Mouse (Mus musculus) embryonic facial prominence, embryonic 13.5 days (tissue): ENCODE data around the gene Atp5d. TPM values are rescaled to one million over a fixed set of nuclear protein-coding genes. Genes with fewer than 3 reads are reported as not detected.

Source experiments
- ATAC-seq: fragments of 200-750 bp; cut with Nextera tagmentation; 2 replicates; pipeline ENCODE4 v1.8.0; 2017; ENCODE audit warnings: low read depth; ENCODE audit not compliant: insufficient number of reproducible peaks, insufficient read depth, low FRiP score, low TSS enrichment
- H3K27ac ChIP-seq: fragments of 300-500 bp; sonication (generic); 2 replicates; pipeline ENCODE4 v1.5.1; 2015; ENCODE audit warnings: moderate library complexity, mild to moderate bottlenecking, inconsistent platforms
- H3K27me3 ChIP-seq: fragments of 300-500 bp; sonication (generic); 2 replicates; pipeline ENCODE4 v1.6.1; 2015; ENCODE audit warnings: mild to moderate bottlenecking, inconsistent platforms
- H3K36me3 ChIP-seq: fragments of 300-500 bp; sonication (generic); 2 replicates; pipeline ENCODE4 v1.6.1; 2015; ENCODE audit warnings: mild to moderate bottlenecking, inconsistent platforms
- H3K4me1 ChIP-seq: fragments of 300-500 bp; sonication (generic); 2 replicates; pipeline ENCODE4 v1.6.1; 2015; ENCODE audit warnings: inconsistent platforms
- H3K4me2 ChIP-seq: fragments of 300-500 bp; sonication (generic); 2 replicates; pipeline ENCODE4 v1.6.1; 2015; ENCODE audit warnings: moderate library complexity, mild to moderate bottlenecking, inconsistent platforms
- H3K4me3 ChIP-seq: fragments of 300-500 bp; sonication (generic); 2 replicates; pipeline ENCODE4 v1.5.1; 2015; ENCODE audit warnings: mild to moderate bottlenecking, inconsistent platforms
- H3K9ac ChIP-seq: fragments of 300-500 bp; sonication (generic); 2 replicates; pipeline ENCODE4 v1.6.1; 2015; ENCODE audit warnings: mild to moderate bottlenecking, inconsistent platforms
- H3K9me3 ChIP-seq: fragments of 300-500 bp; sonication (generic); 2 replicates; pipeline ENCODE4 v1.6.1; 2016; ENCODE audit warnings: inconsistent platforms
- WGBS: fragments of 180-500 bp; shearing (Covaris S2); methylation state at CpG from one replicate; pipeline ENCODE4 v1.1.7; 2015; ENCODE audit warnings: mixed read lengths; 5-methylcytosine and 5-hydroxymethylcytosine counted together
- polyA plus RNA-seq: library from polyadenylated mRNA; unstranded; fragments of >200 nt; fragmentation: Nextera tagmentation; extraction: Ambion mirVana; gene quantifications from 2 replicates; pipeline ENCODE4 v1.2.1, GENCODE M21; 2015

Gene Atp5d
- polyA plus RNA-seq, 1 experiment from 2014 or later: 491 TPM

DNA sequence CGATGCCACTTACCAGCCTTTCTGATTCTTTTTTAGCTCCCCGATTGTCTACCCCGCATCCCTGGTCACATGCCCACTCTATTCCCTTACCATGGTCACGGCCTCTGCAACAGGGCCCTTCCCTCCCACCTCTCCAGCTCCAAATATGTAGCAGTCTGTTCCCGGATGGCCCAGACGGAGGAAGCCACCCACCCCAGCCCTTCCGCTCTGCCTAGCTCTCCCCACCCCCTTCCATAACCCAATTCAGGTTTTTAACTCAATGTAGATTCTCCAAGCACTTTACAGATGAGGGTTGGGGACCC, 18.3 kb downstream of the Atp5d start:
- peaks cover 93% of the 10 kb centered on the region for H3K4me1 ChIP-seq
- peak overlapping the region; percentile 16; the same call in 1 of the 2 replicates for H3K4me2 ChIP-seq
- H3K27me3 ChIP-seq: no peaks in the 10 kb centered on the region
- no peak overlapping the region for H3K4me3 ChIP-seq
- ATAC-seq: no peak
- H3K27ac ChIP-seq: peak overlapping the region; percentile 35
- H3K9ac ChIP-seq: 0 out of 2 replicates have a peak overlapping the region, but pooled peaks have one; percentile 51
- H3K36me3 ChIP-seq: peaks cover 60% of the 10 kb centered on the region
- H3K9me3 ChIP-seq: no peaks in the 10 kb centered on the region
- WGBS: 53% methylated on average over 7 of the region's 7 CpGs

- Histone ChIP-seq H3K36me3 (peaks cover 53% of the 10 kb centered on the region), H3K27ac (peak overlapping the region; percentile 35), H3K4me2 (peak overlapping the region; percentile 16; the same call in 1 of the 2 replicates), H3K27me3 (no peaks in the 10 kb centered on the region), H3K4me3 (no peak overlapping the region), H3K9ac (peak overlapping the region; percentile 51; the same call in 1 of the 2 replicates), H3K4me1 (peaks cover 93% of the 10 kb centered on the region), H3K9me3 (no peaks in the 10 kb centered on the region)
- WGBS: 59% methylated on average over 15 of the region's 15 CpGs
- no peak for ATAC-seq
Observed at GRCm38 (mm10) chr10:80157141-80157929, 18.9 kb downstream of the Atp5d start.

DNA sequence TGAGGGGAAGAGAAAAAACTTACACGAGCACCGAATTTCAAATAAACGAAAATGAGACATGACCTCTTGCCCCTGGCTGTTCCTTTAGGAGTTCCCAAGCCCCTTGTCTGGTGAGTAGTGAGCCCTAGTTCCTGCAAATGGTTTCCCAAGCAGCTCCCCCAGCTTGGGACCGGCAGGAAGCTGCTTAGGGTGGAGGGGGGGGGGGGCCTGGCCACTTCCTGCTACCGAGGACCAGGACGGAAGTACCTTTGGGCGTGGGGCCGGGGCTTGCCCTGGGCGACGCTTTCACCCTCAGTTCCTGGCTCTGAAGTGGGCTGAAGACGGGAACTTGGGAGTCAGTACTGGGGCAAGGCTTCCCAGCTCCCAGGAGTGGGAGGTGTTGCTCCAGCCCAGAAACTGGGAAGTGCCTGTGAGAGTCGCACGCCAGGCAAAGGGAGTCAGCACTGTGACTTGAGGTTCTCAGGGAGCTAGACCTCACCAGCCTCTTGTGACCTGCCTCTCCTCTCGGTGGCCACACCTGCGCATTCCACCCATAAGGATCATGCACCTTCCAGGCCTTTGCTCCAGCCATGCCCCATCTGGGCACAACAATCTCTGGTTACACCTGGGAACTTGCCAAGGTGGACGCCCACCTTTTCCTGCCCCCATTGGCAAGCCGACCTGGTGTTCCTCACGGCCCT, 20.0 kb downstream of the Atp5d start:
- Histone ChIP-seq H3K36me3 (peaks cover 42% of the 10 kb centered on the region), H3K27ac (peak overlapping the region; percentile 95), H3K4me1 (peaks cover 91% of the 10 kb centered on the region), H3K9ac (peak overlapping the region; percentile 22; the same call in 1 of the 2 replicates), H3K9me3 (no peaks in the 10 kb centered on the region), H3K27me3 (no peaks in the 10 kb centered on the region), H3K4me3 (peak overlapping the region; percentile 47; the same call in 1 of the 2 replicates), H3K4me2 (peak overlapping the region; percentile 76)
- no peak for ATAC-seq
- WGBS: 12% methylated on average over 18 of the region's 18 CpGs

DNA sequence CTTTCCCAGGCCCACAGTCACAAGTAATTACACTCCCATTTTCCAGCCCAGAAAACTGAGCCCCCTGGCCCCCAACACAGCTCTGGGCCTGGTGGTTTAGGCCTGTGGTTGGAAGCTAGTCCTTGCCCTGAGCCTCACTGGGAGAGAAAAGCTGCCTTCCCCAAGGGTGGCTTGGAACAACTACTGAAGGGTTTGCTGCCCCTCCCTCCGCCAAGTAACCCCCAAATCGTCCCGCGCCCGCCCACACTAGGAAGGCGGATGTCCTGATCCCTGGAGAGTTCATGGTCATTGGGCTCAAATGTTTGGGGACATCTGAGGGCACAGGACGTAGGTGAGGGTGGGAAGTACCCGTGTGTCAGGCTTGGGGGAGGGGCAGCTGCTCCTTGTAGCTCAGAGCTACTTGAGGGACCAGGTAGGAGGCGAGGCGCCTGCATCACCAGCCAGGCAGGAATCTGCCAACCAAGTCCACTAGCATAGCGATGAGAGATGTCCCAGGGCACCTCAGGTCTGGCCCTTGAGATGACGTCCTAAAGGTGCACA, 20.7 kb downstream of the Atp5d start:
- Histone ChIP-seq H3K4me3 (peak overlapping the region; percentile 47), H3K27me3 (no peaks in the 10 kb centered on the region), H3K9ac (peak overlapping the region; percentile 58; the same call in 1 of the 2 replicates), H3K27ac (peak overlapping the region; percentile 95), H3K4me1 (peaks cover 90% of the 10 kb centered on the region), H3K36me3 (peaks cover 36% of the 10 kb centered on the region), H3K9me3 (no peaks in the 10 kb centered on the region), H3K4me2 (peak overlapping the region; percentile 76)
- 7% methylated on average over 12 of the region's 12 CpGs for WGBS
- no peak; the same call in 1 of the 2 replicates for ATAC-seq

- peak; percentile 72 for ATAC-seq
- Histone ChIP-seq H3K27me3 (no peaks in the 10 kb centered on the region), H3K4me1 (peaks cover 90% of the 10 kb centered on the region), H3K27ac (peak overlapping the region; percentile 95), H3K4me2 (peak overlapping the region; percentile 76), H3K9ac (peak overlapping the region; percentile 59), H3K4me3 (peak overlapping the region; percentile 47), H3K9me3 (no peaks in the 10 kb centered on the region), H3K36me3 (peaks cover 29% of the 10 kb centered on the region)
- under 1% methylated on average over 55 of the region's 55 CpGs for WGBS
Observed at GRCm38 (mm10) chr10:80159561-80160454, 21.4 kb downstream of the Atp5d start.

GRCm38 (mm10) chr10:80160455-80161371, 22.3 kb downstream of the Atp5d start:
- WGBS: under 1% methylated on average over 33 of the region's 33 CpGs
- H3K36me3 ChIP-seq: peaks cover 20% of the 10 kb centered on the region
- peak overlapping the region; percentile 95 for H3K27ac ChIP-seq
- H3K27me3 ChIP-seq: no peaks in the 10 kb centered on the region
- peak overlapping the region; percentile 76 for H3K4me2 ChIP-seq
- no peak for ATAC-seq
- H3K4me1 ChIP-seq: peaks cover 90% of the 10 kb centered on the region
- H3K9me3 ChIP-seq: no peaks in the 10 kb centered on the region
- peak overlapping the region; percentile 59 for H3K9ac ChIP-seq
- peak overlapping the region; percentile 47 for H3K4me3 ChIP-seq

DNA sequence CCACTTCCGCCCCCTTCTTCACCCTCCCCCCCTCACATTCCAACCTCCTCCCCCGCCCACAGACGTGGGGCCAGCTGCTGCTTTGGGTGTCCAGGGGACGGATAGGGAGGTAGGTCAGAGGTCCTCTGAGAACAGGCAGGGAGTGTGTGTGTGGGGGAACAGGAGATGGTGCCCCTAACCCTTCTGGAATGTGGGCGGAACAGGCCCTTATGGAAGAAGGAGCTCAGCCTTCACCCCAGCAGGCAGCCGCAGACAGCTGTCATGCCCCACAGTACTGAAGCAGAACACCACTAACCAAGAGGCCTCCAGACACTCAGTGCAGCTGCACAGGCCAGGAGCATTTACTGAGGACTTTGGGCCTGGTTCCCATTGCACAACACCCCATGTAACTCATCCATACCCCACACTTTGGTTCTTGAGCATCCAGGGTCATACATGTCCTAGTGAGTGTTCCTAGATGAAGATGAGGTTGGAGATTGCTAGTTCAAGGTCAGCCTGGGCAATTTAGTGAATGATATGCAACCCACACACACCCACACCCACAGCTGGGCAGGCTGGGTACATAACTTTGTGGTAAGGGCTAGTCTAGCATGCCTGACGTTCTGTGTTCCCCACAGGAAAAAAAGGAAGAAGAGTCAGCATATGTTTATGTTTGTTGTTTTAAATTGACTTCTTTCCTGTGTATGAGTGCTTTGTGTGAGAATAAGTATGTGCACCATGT, 23.2 kb downstream of the Atp5d start:
- Histone ChIP-seq H3K4me3 (peak overlapping the region; percentile 47), H3K4me1 (peaks cover 88% of the 10 kb centered on the region), H3K4me2 (peak overlapping the region; percentile 76), H3K36me3 (peaks cover 10% of the 10 kb centered on the region), H3K27ac (peak overlapping the region; percentile 95), H3K9ac (peak overlapping the region; percentile 59), H3K27me3 (no peaks in the 10 kb centered on the region), H3K9me3 (no peaks in the 10 kb centered on the region)
- WGBS: 6% methylated on average over 6 of the region's 7 CpGs
- no peak for ATAC-seq

DNA sequence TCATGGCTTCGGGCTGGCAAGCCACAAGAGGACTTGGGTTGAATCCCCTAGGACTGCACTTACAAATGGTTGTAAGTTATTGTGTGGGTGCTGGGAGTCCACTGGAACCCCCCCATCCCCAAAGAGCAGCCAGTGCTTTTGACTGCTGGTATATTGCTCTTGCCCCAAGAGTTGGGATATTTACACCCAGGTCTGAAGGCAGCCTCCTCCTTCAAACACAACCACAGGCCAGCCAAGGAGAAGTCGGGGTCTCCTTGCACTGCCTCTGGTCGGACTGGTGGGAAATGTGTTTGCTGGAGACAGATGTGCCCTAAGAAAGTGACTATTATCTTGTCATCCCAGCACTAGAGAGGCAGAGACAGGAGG, 23.8 kb downstream of the Atp5d start:
- Histone ChIP-seq H3K4me1 (peaks cover 87% of the 10 kb centered on the region), H3K36me3 (peaks cover 4% of the 10 kb centered on the region), H3K4me2 (peak overlapping the region; percentile 9; the same call in 1 of the 2 replicates), H3K27ac (peak overlapping the region; percentile 95), H3K27me3 (no peaks in the 10 kb centered on the region), H3K9ac (no peak overlapping the region), H3K9me3 (no peaks in the 10 kb centered on the region), H3K4me3 (0 out of 2 replicates have a peak overlapping the region, but pooled peaks have one; percentile 47)
- 69% methylated on average over 3 of the region's 3 CpGs for WGBS
- ATAC-seq: no peak

GRCm38 (mm10) chr10:80162716-80163299, 24.4 kb downstream of the Atp5d start:
- Histone ChIP-seq H3K4me2 (no peak overlapping the region), H3K9me3 (no peaks in the 10 kb centered on the region), H3K9ac (0 out of 2 replicates have a peak overlapping the region, but pooled peaks have one; percentile 27), H3K27ac (peak overlapping the region; percentile 95; the same call in 1 of the 2 replicates), H3K4me1 (peaks cover 83% of the 10 kb centered on the region), H3K4me3 (no peak overlapping the region), H3K36me3 (no peaks in the 10 kb centered on the region), H3K27me3 (no peaks in the 10 kb centered on the region)
- WGBS: 64% methylated on average over 6 of the region's 6 CpGs
- no peak for ATAC-seq
